Mouse (Mus musculus): ENCODE measurements around the gene Pdcd4. TPM values are rescaled to one million over a fixed set of nuclear protein-coding genes. Genes with fewer than 3 reads are reported as not detected.

Gene Pdcd4
- polyA plus RNA-seq, 1 experiment from 2014 or later = 35.9 TPM

DNA sequence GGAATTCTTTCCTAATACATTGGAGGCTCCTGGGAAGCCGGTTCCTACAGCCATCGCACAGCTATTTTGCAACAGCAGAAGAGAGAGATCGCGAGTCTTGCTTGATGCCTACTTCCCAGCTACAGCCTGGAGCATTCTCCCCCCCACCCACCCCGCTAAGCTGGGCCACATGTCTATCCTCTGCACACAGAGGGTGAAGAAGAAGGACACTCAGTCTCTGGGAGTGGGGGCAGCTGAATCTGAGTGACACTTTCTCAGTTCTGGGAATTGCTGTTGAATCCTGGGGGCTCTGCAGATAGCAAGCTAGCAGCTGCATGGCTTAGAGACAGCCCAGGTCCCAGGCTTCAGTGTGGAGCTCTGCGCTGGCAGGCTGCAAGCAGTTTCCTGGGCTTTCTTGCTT is 34.1 kb upstream of the Pdcd4 start:
- peaks cover 18% of the 10 kb centered on the region; the same call in 1 of the 2 replicates for H3K36me3 ChIP-seq
- H3K27me3 ChIP-seq = no peaks in the 10 kb centered on the region
- H3K4me3 ChIP-seq = no peak overlapping the region
- H3K27ac ChIP-seq = no peak overlapping the region
- no peak overlapping the region for H3K9ac ChIP-seq
- no peak for ATAC-seq (replicated peaks; ENCODE audit: insufficient number of reproducible peaks, insufficient read depth, low FRiP score, low read depth)
- WGBS = 66% methylated on average over 6 of the region's 6 CpGs
- H3K9me3 ChIP-seq (replicated peaks) = no peaks in the 10 kb centered on the region
- H3K4me2 ChIP-seq = no peak overlapping the region
- H3K4me1 ChIP-seq (replicated peaks) = peaks cover 13% of the 10 kb centered on the region

DNA sequence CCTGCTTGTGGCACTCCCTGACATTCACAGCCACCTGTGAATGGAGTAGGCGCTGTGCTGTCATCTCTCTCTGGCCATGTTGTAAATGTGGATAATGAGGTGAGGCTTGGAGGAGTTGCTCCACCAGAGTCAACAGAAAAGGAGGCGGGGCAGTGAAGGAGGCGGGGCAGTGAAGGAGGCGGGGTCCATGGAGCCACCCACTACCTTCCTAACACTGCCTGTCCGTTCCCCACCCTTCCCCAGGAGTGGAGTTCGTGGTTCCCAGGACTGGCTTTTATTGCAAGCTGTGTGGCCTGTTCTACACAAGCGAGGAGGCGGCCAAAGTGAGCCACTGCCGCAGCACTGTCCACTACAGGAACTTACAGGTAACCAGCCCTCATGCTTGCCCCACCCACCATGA is 32.9 kb upstream of the Pdcd4 start:
- 0 out of 2 replicates have a peak, but pooled peaks have one; percentile 8 for ATAC-seq (replicated peaks; ENCODE audit: insufficient number of reproducible peaks, insufficient read depth, low FRiP score, low read depth)
- Histone ChIP-seq H3K27me3 (no peaks in the 10 kb centered on the region), H3K4me2 (no peak overlapping the region), H3K27ac (peak overlapping the region; percentile 3; the same call in 1 of the 2 replicates), H3K9me3 (replicated peaks) (no peaks in the 10 kb centered on the region), H3K36me3 (peaks cover 26% of the 10 kb centered on the region; the same call in 1 of the 2 replicates), H3K4me3 (no peak overlapping the region), H3K9ac (no peak overlapping the region), H3K4me1 (replicated peaks) (peaks cover 9% of the 10 kb centered on the region)
- 60% methylated on average over 9 of the region's 9 CpGs for WGBS

DNA sequence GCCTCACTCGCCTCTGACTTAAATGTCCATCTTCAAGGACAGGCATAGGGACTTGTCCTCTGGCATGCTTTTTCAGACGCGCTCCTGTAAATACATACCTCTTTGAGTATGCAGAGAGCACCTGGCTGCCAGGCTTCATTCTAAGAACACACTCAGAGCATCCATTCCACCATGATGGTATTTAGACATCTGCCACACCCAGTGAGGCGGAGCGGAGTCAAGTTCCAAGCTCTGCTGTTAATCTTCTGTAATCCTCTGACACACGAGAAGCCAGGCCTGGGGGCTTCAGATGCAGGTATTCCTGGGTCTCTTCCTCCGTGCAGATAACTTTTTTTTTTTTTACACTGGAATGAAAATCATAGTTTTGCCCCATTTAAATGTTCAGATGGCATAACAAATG is 32.4 kb upstream of the Pdcd4 start:
- H3K27ac ChIP-seq = peak overlapping the region; percentile 3; the same call in 1 of the 2 replicates
- peaks cover 31% of the 10 kb centered on the region; the same call in 1 of the 2 replicates for H3K36me3 ChIP-seq
- H3K9me3 ChIP-seq (replicated peaks) = no peaks in the 10 kb centered on the region
- no peak overlapping the region for H3K9ac ChIP-seq
- ATAC-seq (replicated peaks; ENCODE audit: insufficient number of reproducible peaks, insufficient read depth, low FRiP score, low read depth) = no peak
- H3K27me3 ChIP-seq = no peaks in the 10 kb centered on the region
- 73% methylated on average over 7 of the region's 7 CpGs for WGBS
- H3K4me3 ChIP-seq = no peak overlapping the region
- H3K4me2 ChIP-seq = no peak overlapping the region
- peaks cover 9% of the 10 kb centered on the region for H3K4me1 ChIP-seq (replicated peaks)

DNA sequence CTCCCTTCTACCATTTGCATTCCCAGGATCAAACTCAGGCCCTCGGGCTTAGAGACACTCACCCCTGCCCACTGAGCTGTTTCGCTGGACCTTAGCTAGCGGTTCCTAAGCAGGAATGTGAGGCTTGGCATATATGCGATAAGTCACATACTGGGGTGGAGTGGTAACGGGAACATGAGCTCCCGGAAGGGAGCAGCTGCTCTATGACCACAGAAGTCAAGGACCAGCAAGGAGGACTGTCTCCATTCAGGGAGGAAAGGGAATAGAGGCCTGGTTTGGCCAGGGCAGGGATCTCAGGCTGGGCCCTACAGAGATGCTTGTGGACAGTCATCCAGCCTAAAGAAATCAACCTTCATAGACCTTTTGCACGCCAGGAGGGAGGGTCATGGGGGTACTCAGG is 30.7 kb upstream of the Pdcd4 start:
- H3K27me3 ChIP-seq = no peaks in the 10 kb centered on the region
- no peak overlapping the region for H3K4me2 ChIP-seq
- H3K4me1 ChIP-seq (replicated peaks) = peaks cover 6% of the 10 kb centered on the region
- H3K27ac ChIP-seq = no peak overlapping the region
- H3K9me3 ChIP-seq (replicated peaks) = no peaks in the 10 kb centered on the region
- H3K4me3 ChIP-seq = no peak overlapping the region
- no peak for ATAC-seq (replicated peaks; ENCODE audit: insufficient number of reproducible peaks, insufficient read depth, low FRiP score, low read depth)
- peaks cover 42% of the 10 kb centered on the region; the same call in 1 of the 2 replicates for H3K36me3 ChIP-seq
- H3K9ac ChIP-seq = no peak overlapping the region
- 73% methylated on average over 7 of the region's 7 CpGs for WGBS

DNA sequence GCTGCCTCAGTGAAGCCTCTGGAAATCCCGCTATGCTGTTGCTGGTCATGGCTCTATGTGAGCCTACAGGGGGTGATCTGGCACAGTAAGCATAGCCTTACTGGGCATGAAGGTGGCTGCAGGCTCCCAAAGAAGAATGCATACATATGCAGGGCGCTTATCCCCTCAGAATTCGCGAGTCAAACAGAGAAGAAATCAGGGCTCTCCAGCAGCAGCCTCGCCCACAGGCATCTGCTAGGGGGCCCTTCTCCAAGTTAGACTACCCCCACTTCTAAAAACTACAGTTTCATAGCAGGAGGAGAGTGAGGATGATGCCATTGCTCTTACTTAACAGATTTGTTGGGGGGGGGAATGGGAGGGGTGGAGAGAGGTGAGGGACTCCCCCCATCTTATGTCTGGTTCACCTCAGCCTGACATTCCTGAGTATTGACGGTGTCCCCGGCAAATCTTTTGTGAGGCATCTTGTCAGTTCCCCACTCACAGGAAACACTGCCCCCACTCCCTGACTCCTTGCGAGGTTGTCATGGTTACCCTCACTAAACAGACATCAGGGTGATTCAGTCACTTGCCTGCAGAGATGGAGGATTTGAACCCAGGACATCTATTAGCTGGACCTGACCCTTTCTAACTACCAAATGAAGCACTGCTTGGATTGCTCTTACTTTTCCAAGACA is 29.3 kb upstream of the Pdcd4 start:
- WGBS = 67% methylated on average over 8 of the region's 8 CpGs
- Histone ChIP-seq H3K36me3 (peaks cover 42% of the 10 kb centered on the region; the same call in 1 of the 2 replicates), H3K4me1 (replicated peaks) (no peaks in the 10 kb centered on the region), H3K9ac (no peak overlapping the region), H3K4me3 (no peak overlapping the region), H3K27me3 (no peaks in the 10 kb centered on the region), H3K4me2 (no peak overlapping the region), H3K27ac (no peak overlapping the region), H3K9me3 (replicated peaks) (no peaks in the 10 kb centered on the region)
- ATAC-seq (replicated peaks; ENCODE audit: insufficient number of reproducible peaks, insufficient read depth, low FRiP score, low read depth) = no peak

DNA sequence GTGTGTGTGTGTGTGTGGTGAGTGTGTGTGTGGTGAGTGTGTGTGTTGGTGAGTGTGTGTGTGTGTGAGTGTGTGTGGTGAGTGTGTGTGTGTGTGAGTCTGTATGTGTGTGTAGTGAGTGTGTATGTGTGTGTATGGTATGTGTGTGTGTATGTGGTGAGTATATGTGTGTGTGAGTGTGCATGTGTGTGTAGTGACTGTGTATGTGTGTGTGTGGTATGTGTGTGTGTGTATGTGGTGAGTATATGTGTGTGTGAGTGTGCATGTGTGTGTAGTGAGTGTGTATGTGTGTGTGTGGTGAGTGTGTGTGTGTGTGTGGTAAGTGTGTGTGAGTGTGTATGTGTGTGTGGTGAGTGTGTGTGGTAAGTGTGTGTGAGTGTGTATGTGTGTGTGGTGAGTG is 24.8 kb upstream of the Pdcd4 start:
- H3K4me3 ChIP-seq = no peak overlapping the region
- no peak for ATAC-seq (replicated peaks; ENCODE audit: insufficient number of reproducible peaks, insufficient read depth, low FRiP score, low read depth)
- peaks cover 30% of the 10 kb centered on the region; the same call in 1 of the 2 replicates for H3K36me3 ChIP-seq
- H3K27ac ChIP-seq = no peak overlapping the region
- H3K9ac ChIP-seq = no peak overlapping the region
- no peaks in the 10 kb centered on the region for H3K9me3 ChIP-seq (replicated peaks)
- H3K4me2 ChIP-seq = no peak overlapping the region
- H3K4me1 ChIP-seq (replicated peaks) = no peaks in the 10 kb centered on the region
- no peaks in the 10 kb centered on the region for H3K27me3 ChIP-seq

DNA sequence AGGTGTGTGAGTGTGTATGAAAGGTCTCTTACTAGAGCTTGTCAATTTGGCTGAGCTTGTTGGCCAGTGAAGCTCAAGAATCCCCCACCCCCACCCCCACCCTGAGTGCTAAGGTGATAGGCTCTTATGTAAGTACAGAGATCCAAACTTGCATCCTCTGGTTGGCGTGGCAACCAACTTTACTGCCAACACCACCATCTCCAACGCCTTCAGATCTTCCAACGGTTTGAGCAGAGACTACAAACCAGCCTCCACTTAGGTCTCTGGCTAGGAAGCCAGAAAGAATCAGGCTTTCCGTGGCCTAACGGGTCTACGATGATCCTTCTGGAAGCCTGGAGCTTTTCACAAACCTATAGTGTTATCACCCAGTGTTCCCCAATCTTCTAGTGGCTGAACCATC is 23.9 kb upstream of the Pdcd4 start:
- H3K27ac ChIP-seq = no peak overlapping the region
- no peaks in the 10 kb centered on the region for H3K27me3 ChIP-seq
- H3K36me3 ChIP-seq = peaks cover 26% of the 10 kb centered on the region; the same call in 1 of the 2 replicates
- WGBS = 86% methylated on average over 6 of the region's 6 CpGs
- no peak for ATAC-seq (replicated peaks; ENCODE audit: insufficient number of reproducible peaks, insufficient read depth, low FRiP score, low read depth)
- no peaks in the 10 kb centered on the region for H3K4me1 ChIP-seq (replicated peaks)
- H3K4me3 ChIP-seq = no peak overlapping the region
- no peak overlapping the region for H3K4me2 ChIP-seq
- H3K9ac ChIP-seq = no peak overlapping the region
- H3K9me3 ChIP-seq (replicated peaks) = no peaks in the 10 kb centered on the region

DNA sequence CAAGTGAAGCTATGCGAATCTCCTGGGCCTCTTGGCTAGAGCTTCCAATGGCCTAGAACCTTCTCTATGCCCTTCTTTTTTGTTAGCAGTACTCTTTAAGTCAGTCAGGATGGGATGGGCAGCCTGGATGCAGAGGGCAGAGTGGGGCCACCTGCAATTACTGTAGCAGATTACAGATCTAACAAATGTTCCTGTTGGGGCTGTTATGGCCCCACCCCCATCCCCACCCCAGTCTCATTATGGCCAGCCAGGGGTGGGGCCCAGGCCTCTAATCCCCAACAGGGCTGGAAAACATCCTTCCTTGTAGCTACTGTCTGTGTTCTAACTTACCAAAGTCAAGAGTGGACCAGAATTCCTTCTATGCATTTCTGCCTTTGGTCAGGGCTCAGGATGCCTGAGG is 23.2 kb upstream of the Pdcd4 start:
- H3K36me3 ChIP-seq = peaks cover 19% of the 10 kb centered on the region; the same call in 1 of the 2 replicates
- H3K4me1 ChIP-seq (replicated peaks) = no peaks in the 10 kb centered on the region
- H3K4me3 ChIP-seq = no peak overlapping the region
- no peaks in the 10 kb centered on the region for H3K27me3 ChIP-seq
- no peak overlapping the region for H3K4me2 ChIP-seq
- no peak overlapping the region for H3K27ac ChIP-seq
- H3K9me3 ChIP-seq (replicated peaks) = no peaks in the 10 kb centered on the region
- WGBS = 94% methylated on average over 1 of the region's 1 CpGs
- no peak overlapping the region for H3K9ac ChIP-seq
- ATAC-seq (replicated peaks; ENCODE audit: insufficient number of reproducible peaks, insufficient read depth, low FRiP score, low read depth) = no peak

DNA sequence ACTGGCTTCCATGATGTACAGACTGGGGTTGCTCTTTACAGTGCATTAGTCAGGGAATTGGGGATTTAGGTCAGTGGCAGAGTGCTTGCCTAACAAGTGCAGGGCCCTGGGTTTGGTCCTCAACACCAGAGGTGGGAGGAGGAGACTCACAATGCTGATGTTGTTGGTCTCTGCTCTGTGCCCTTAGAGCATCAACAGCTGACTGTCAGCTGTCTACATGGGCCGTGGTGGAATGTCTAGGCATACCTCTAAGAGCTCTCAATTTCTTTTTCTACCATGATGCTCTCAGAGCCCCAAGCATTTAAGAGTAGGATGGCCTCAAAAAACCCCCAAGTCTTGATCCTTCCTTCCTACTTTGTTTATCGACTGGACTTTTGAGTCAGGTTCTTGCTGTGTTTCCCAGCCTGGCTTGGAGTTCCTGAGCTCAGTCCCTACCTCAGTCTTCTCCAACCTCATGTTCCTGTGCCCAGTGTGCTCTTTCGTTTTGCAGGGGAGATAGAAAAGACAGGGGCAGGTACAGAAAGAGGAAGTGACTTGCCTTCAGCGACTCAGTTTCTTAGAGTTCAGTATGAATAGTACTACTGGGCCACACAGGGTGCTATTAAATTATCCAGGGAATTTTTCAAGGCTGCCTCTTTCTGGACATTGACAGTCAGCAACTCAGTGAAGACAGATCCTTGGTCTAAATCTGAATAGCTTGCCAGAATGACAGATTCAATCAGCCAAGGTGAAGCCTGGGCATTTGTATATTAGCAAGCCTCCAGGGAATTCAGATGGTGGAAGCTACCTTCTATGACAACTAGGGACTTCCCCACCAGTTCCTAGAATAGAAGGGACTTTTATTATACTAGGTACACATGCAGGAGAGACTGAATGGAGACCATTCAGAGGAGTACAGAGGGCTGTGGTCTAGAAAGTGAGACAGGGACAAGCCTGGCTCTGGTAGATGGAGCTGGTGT is 22.3 kb upstream of the Pdcd4 start:
- H3K27me3 ChIP-seq = no peaks in the 10 kb centered on the region
- no peak overlapping the region for H3K9ac ChIP-seq
- H3K9me3 ChIP-seq (replicated peaks) = no peaks in the 10 kb centered on the region
- H3K4me3 ChIP-seq = no peak overlapping the region
- H3K4me1 ChIP-seq (replicated peaks) = no peaks in the 10 kb centered on the region
- ATAC-seq (replicated peaks; ENCODE audit: insufficient number of reproducible peaks, insufficient read depth, low FRiP score, low read depth) = no peak
- no peak overlapping the region for H3K27ac ChIP-seq
- 71% methylated on average over 4 of the region's 4 CpGs for WGBS
- H3K36me3 ChIP-seq = peaks cover 10% of the 10 kb centered on the region; the same call in 1 of the 2 replicates
- no peak overlapping the region for H3K4me2 ChIP-seq

DNA sequence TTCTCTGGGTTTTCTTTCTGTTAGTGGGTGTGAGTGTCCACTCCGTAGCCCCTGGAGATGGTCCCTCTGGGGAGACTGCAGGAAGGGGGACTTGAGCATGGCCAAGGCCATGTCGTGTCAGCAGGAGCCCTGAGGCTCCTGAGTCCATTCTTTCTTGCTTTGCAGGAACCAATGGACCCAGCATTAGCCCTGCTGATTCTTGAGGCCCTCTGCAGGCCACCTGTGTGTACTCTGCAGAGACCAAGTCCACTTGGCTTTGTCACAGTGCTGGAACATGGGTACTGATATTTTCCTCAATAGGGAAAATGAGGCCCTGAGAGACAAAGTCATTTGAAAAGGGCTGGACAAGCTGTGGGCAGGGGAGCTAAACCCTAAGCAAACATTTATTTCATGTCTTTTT is 21.5 kb upstream of the Pdcd4 start:
- WGBS = 65% methylated on average over 2 of the region's 2 CpGs
- no peak for ATAC-seq (replicated peaks; ENCODE audit: insufficient number of reproducible peaks, insufficient read depth, low FRiP score, low read depth)

DNA sequence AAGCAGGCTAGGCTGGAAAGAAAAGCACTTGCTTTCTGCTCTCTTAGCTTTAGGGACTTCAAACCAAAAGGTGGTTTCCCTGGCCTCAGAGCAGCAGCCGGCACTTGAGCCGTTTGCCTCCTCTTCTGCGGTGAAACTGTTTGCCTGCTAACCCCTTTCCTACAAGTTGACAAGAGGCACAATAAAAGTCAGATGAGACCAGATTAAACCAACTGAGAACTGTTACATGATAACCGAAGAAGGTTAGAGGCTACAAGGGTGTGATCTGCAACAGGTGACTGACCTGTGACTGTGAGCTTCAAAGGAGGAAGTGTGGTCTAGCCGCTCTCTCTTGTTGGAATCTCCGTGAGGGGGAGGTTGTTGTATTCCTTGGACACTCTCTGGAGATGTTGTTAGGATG is 20.5 kb upstream of the Pdcd4 start:
- Histone ChIP-seq H3K27ac (no peak overlapping the region), H3K4me2 (no peak overlapping the region), H3K4me3 (no peak overlapping the region), H3K9ac (no peak overlapping the region), H3K36me3 (no peaks in the 10 kb centered on the region), H3K4me1 (replicated peaks) (no peaks in the 10 kb centered on the region), H3K9me3 (replicated peaks) (no peaks in the 10 kb centered on the region), H3K27me3 (no peaks in the 10 kb centered on the region)
- WGBS = 81% methylated on average over 6 of the region's 6 CpGs
- no peak for ATAC-seq (replicated peaks; ENCODE audit: insufficient number of reproducible peaks, insufficient read depth, low FRiP score, low read depth)

More for the DNA sequence above, 21.5 kb upstream of the Pdcd4 start:
- peaks cover 4% of the 10 kb centered on the region; the same call in 1 of the 2 replicates for H3K36me3 ChIP-seq
- no peak overlapping the region for H3K9ac ChIP-seq
- H3K27ac ChIP-seq = no peak overlapping the region
- H3K27me3 ChIP-seq = no peaks in the 10 kb centered on the region
- no peaks in the 10 kb centered on the region for H3K9me3 ChIP-seq (replicated peaks)
- H3K4me1 ChIP-seq (replicated peaks) = no peaks in the 10 kb centered on the region
- H3K4me2 ChIP-seq = no peak overlapping the region
- no peak overlapping the region for H3K4me3 ChIP-seq
